Comparison of ENCODE assay signal across 12 mouse cellular contexts in the genomic region with DNA sequence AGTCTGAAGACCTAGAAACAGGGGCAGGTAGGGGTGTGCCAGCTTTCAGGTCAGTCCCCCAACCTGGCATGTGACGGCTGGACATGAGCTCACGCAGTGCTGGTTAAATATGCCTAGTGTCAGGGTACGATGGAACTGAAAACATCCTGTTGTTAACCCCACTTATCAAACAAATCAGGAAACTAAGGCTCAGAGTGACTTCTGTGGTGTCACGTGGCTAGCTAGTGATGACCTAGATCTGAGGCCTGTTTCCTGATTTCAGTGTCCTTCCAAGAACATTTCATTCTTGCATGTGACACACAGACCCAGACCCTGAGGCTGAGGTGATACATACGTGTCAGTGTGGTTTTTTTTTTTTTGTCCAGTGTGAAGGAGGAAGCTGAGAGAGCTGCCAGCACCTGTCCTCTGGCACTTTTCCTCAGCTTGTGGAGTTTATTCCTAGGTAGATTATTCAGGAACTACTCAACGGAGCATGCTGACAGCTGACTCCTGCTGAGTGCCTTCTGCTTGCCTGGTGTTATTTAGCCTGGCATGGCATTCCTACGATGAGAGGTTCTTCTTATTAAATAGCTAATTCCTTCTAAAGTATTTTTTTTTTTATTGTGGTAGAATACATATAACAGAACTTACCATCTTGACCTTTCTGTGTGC. TPM values are rescaled to one million over a fixed set of nuclear protein-coding genes. Genes with fewer than 3 reads are reported as not detected.
DNase-seq lines count a peak whose midpoint lies in the region; ATAC-seq lines count a peak whose summit lies in the region.
"Had no signal": no experiment of that assay in that cellular context is flagged by ENCODE, and none has a peak within 500 bp of the region (broad histone marks: within the 10 kb centered on the region; RNA-seq: fewer than 3 reads in every experiment).

No protein-coding gene starts in this region.

- DNase-seq in heart, adult 8-10 months (ENCODE audit: low spot score), result peak; percentile 30
- DNase-seq in heart, postnatal 10 days, result no peak
- DNase-seq in A20 (ENCODE audit: low read depth, low spot score), result peak; percentile 58
- peak; percentile 96 for DNase-seq in brain, adult 2 months (ENCODE audit: low read depth, low spot score)
- no peak for DNase-seq in MN1 (ENCODE audit: low spot score)
- no peak for DNase-seq in layer of hippocampus, adult 18-20 months (ENCODE audit: low spot score in 2 of 2)
- DNase-seq in frontal cortex, adult 2 months (ENCODE audit: extremely low spot score in 1 of 2, low spot score in 1 of 2), result no peak
- DNase-seq: kidney, postnatal 4 days; liver, postnatal 0 days had no signal

- ATAC-seq in granulocyte monocyte progenitor cell, adult 5-6 weeks (replicated peaks; ENCODE audit: poor library complexity, severe bottlenecking), result peak; percentile 29
- ATAC-seq: forebrain, embryonic 16.5 days; liver, postnatal 0 days; midbrain, embryonic 13.5 days had no signal

- intact Hi-C loops in heart, postnatal 10 days (cut with DNase I), result no loop called here

RNA-seq across cellular contexts. Expression of a gene that starts 22.5 kb away (rescaled TPM):
- 1 to 10 TPM; 2.2 to 4.1 (median 2.9) TPM for total RNA-seq in heart, adult 8-10 months (2022)
- 1 to 10 TPM; 5.8 to 7.3 TPM for total RNA-seq in heart, postnatal 10 days (2021)
- 1.9 and 3.9 TPM in 2 replicates for total RNA-seq in granulocyte monocyte progenitor cell, adult 5-6 weeks (2014; fragmentation: Nextera tagmentation)
- 5.5 and 7.2 TPM in 2 replicates for total RNA-seq in granulocyte monocyte progenitor cell, adult 5-6 weeks (2017)
- total RNA-seq in layer of hippocampus, adult 18-20 months (2021), result 1 to 10 TPM; 1.1 to 1.2 TPM
- polyA plus RNA-seq in frontal cortex, adult 2 months (2012; rRNA removed), result 1.8 and 1.9 TPM in 2 replicates

RNA-seq across cellular contexts. Expression of a gene that starts 55.2 kb away (rescaled TPM):
- under 1 TPM; 0.03 TPM for total RNA-seq in heart, adult 8-10 months (2022)
- under 1 TPM; 0.07 TPM for total RNA-seq in heart, postnatal 10 days (2021)
- not detected in 2 replicates for total RNA-seq in granulocyte monocyte progenitor cell, adult 5-6 weeks (2014; fragmentation: Nextera tagmentation)
- total RNA-seq in granulocyte monocyte progenitor cell, adult 5-6 weeks (2017), result 0.13 TPM in 1 of 2 replicates, not detected in the other
- total RNA-seq in layer of hippocampus, adult 18-20 months (2021), result under 1 TPM; 0.33 to 0.47 TPM
- polyA plus RNA-seq in frontal cortex, adult 2 months (2012; rRNA removed), result 0.17 and 0.20 TPM in 2 replicates
- polyA plus RNA-seq: midbrain, embryonic 13.5 days had no signal

Comparison
In these comparisons a context has a peak if more than half of its experiments do, and no peak if none do; other contexts are left out.
1. DNase-seq: peak in heart, adult 8-10 months (single experiment), A20 (single experiment) and brain, adult 2 months (single experiment); none in heart, postnatal 10 days (0 of 2), MN1 (single experiment), layer of hippocampus, adult 18-20 months (0 of 2) and frontal cortex, adult 2 months (0 of 2).